Mouse (Mus musculus) spleen, adult 2 months (tissue): ENCODE data around the gene Mid1. TPM values are rescaled to one million over a fixed set of nuclear protein-coding genes. Genes with fewer than 3 reads are reported as not detected.

Experiments
- DNase-seq, 2 experiments: peaks; one replicate each; pipeline versions ENCODE4 v3.0.0 to v3.0.0-alpha.2; 2012 to 2021; ENCODE audit warnings: low spot score in 2 of 2, low read depth in 1 of 2
- H3K27ac ChIP-seq: fragments of 200-500 bp; 2 replicates; pipeline ENCODE4 v1.5.1; 2012; ENCODE audit warnings: low read length, inconsistent platforms; ENCODE audit not compliant: insufficient read depth
- H3K27me3 ChIP-seq: fragments of 200-500 bp; 2 replicates; pipeline ENCODE4 v1.6.1; 2012; ENCODE audit warnings: mild to moderate bottlenecking, moderate library complexity, low read length, inconsistent platforms; ENCODE audit not compliant: control insufficient read depth, insufficient read depth
- H3K36me3 ChIP-seq: fragments of 200-500 bp; 2 replicates; pipeline ENCODE4 v1.6.1; 2012; ENCODE audit warnings: mild to moderate bottlenecking, low read length, inconsistent platforms; ENCODE audit not compliant: control insufficient read depth, insufficient read depth
- H3K4me1 ChIP-seq: fragments of 200-500 bp; 2 replicates; pipeline ENCODE4 v1.6.1; 2011; ENCODE audit warnings: inconsistent platforms; ENCODE audit not compliant: control insufficient read depth, insufficient read depth, insufficient read length
- H3K4me3 ChIP-seq: fragments of 200-500 bp; 2 replicates; pipeline ENCODE4 v1.5.1; 2011; ENCODE audit warnings: mild to moderate bottlenecking, inconsistent platforms; ENCODE audit not compliant: insufficient read depth, insufficient read length; ENCODE audit errors: extremely low read depth
- CTCF ChIP-seq: fragments of 200-500 bp; IDR thresholded peaks from 2 replicates; pipeline ENCODE4 v1.5.1; 2011; ENCODE audit warnings: mild to moderate bottlenecking, inconsistent platforms; ENCODE audit not compliant: insufficient read depth, insufficient read length, insufficient replicate concordance; ENCODE audit errors: extremely low read depth
- POLR2A ChIP-seq: fragments of 200-500 bp; IDR thresholded peaks from 2 replicates; pipeline ENCODE4 v1.6.1; 2011; ENCODE audit warnings: low read depth, low read length, inconsistent platforms
- WGBS: fragments of 180-500 bp; shearing (Covaris S2); methylation state at CpG from one replicate; pipeline ENCODE4 v1.1.7; 2018; 5-methylcytosine and 5-hydroxymethylcytosine counted together
- polyA plus RNA-seq: library from polyadenylated mRNA; depleted of rRNA; stranded (reverse); fragments of >200 nt; gene quantifications from 2 replicates; pipeline ENCODE4 v1.2.3, GENCODE M21; 2012

Mid1 gene
- polyA plus RNA-seq, 1 experiment: 4.1 TPM

GRCm38 (mm10) chrX:169811783-169812182, 126.8 kb downstream of the Mid1 start:
- no peak overlapping the region for H3K27ac ChIP-seq
- no peaks in the 10 kb centered on the region for H3K4me1 ChIP-seq
- H3K36me3 ChIP-seq: no peaks in the 10 kb centered on the region
- H3K27me3 ChIP-seq: no peaks in the 10 kb centered on the region
- no peak for DNase-seq
- 77% methylated on average over 2 of the region's 2 CpGs for WGBS
- H3K4me3 ChIP-seq: no peak overlapping the region
- no peak for TF ChIP-seq CTCF
- no peak for TF ChIP-seq POLR2A

DNA sequence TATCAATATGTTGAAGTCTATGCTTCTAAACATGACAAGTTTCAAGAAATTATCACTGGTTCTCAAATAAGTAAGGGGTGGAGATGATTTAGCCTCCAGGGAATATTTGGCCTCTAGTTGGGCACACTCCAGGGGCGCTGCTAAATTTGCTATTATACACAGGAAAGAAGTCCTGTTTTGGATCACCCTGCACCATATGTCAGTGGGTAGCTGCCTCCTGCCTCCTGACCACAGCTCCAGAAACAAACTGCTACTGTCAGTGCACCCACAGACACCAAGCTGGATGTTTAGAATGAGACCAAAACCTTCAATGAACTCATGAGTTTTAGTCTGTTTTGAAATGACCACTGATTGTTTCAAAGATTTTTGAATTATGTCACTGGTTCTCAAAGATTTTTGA, 128.7 kb downstream of the Mid1 start:
- Histone ChIP-seq H3K27ac (no peak overlapping the region), H3K4me3 (no peak overlapping the region), H3K36me3 (no peaks in the 10 kb centered on the region), H3K4me1 (no peaks in the 10 kb centered on the region), H3K27me3 (no peaks in the 10 kb centered on the region)
- TF ChIP-seq POLR2A (no peak), CTCF (no peak)
- DNase-seq: no peak
- WGBS: 53% methylated on average over 1 of the region's 1 CpGs

- Histone ChIP-seq H3K4me3 (no peak overlapping the region), H3K4me1 (no peaks in the 10 kb centered on the region), H3K27me3 (no peaks in the 10 kb centered on the region), H3K27ac (no peak overlapping the region), H3K36me3 (no peaks in the 10 kb centered on the region)
- 84% methylated on average over 10 of the region's 10 CpGs for WGBS
- TF ChIP-seq POLR2A: no peak
- TF ChIP-seq CTCF: no peak
- DNase-seq: no peak
Observed at GRCm38 (mm10) chrX:169826947-169827346, 141.9 kb downstream of the Mid1 start.

- Histone ChIP-seq H3K4me1 (no peaks in the 10 kb centered on the region), H3K27ac (no peak overlapping the region), H3K36me3 (no peaks in the 10 kb centered on the region), H3K27me3 (no peaks in the 10 kb centered on the region), H3K4me3 (no peak overlapping the region)
- TF ChIP-seq CTCF: no peak
- TF ChIP-seq POLR2A: no peak
- WGBS: 57% methylated on average over 7 of the region's 7 CpGs
- no peak for DNase-seq
Observed at GRCm38 (mm10) chrX:169827720-169828119, 142.7 kb downstream of the Mid1 start.

- no peak for TF ChIP-seq CTCF
- WGBS: 36% methylated on average over 5 of the region's 5 CpGs
- no peak overlapping the region for H3K27ac ChIP-seq
- no peak for DNase-seq
- H3K4me1 ChIP-seq: no peaks in the 10 kb centered on the region
- no peak overlapping the region for H3K4me3 ChIP-seq
- H3K36me3 ChIP-seq: no peaks in the 10 kb centered on the region
- H3K27me3 ChIP-seq: no peaks in the 10 kb centered on the region
Observed at GRCm38 (mm10) chrX:169828136-169828535, 143.1 kb downstream of the Mid1 start.

- TF ChIP-seq CTCF (no peak), POLR2A (no peak)
- DNase-seq: no peak
- no peaks in the 10 kb centered on the region for H3K36me3 ChIP-seq
- H3K4me3 ChIP-seq: no peak overlapping the region
- no peak overlapping the region for H3K27ac ChIP-seq
- 81% methylated on average over 4 of the region's 4 CpGs for WGBS
- H3K4me1 ChIP-seq: no peaks in the 10 kb centered on the region
- no peaks in the 10 kb centered on the region for H3K27me3 ChIP-seq
Observed at GRCm38 (mm10) chrX:169830052-169830451, 145.1 kb downstream of the Mid1 start.

GRCm38 (mm10) chrX:169837947-169838649, 153.1 kb downstream of the Mid1 start:
- TF ChIP-seq POLR2A: no peak
- TF ChIP-seq CTCF: no peak
- no peak overlapping the region for H3K4me3 ChIP-seq
- no peak overlapping the region for H3K27ac ChIP-seq
- H3K36me3 ChIP-seq: no peaks in the 10 kb centered on the region
- WGBS: 73% methylated on average over 5 of the region's 5 CpGs
- no peaks in the 10 kb centered on the region for H3K27me3 ChIP-seq
- H3K4me1 ChIP-seq: no peaks in the 10 kb centered on the region
- no peak for DNase-seq
